Mouse (Mus musculus) cerebellum, postnatal 10 days (tissue): Measurements from ENCODE around the gene Ctdspl2.
"Not testable (repeated sequence)": the region's sequence is repeated elsewhere in the genome, so short reads cannot be mapped to it uniquely, and the experiment has no call there.

ENCODE experiments used
- DNase-seq, 2 experiments: peaks; one replicate each; pipeline ENCODE4 v3.0.0; 2021; ENCODE audit warnings: mixed read lengths in 2 of 2

Gene Ctdspl2

DNA sequence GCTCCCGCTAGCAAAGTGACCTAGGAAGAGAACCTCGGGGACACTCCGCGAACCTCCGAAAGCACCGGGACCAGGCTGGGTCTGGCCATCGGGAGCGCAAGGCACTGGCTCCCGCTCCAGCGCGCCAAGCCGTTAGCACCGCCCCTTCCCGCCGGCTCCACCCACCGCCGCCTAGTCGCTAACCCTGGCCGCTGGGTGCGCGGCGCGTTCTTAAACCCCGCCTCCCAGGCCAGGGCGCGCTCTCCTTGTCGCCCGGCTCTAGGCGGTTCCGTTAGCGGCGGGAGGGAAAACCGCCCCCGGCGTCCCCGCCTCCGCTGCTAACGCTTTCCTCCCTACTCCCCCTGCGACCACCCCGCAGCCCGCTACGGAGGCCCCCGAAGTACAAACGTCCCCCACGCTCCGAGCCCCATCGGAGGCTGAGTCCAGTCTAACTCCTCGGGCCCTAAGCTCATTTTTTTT, at the start of gene Ctdspl2, which contains the start of gene Mageb3:
Ctdspl2 (plus strand) TSS at position 237 of the 459 bp plus-strand sequence.
Mageb3 (minus strand) TSS at position 328 of the 459 bp plus-strand sequence.
- peak; percentile 97 to 99 for DNase-seq

DNA sequence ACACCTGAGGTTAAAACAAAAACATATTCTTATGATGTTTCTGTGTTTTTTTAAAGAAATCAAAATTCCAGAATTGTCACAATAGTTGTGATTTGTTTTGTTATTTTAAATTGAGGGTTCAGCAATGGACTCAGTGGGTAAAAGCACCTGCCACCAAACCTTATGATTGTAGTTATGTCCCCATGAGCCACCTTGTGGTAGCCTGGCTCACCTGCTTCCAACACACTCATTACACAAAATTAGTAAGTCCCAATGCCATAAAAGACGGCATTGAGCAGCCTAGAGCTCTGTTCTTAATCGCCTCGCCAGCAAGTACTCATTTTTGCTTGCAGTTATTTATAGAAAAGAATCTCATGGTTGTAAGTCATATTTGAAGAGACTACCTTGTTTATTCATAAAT, 45.8 kb upstream of the Ctdspl2 start:
- peak; percentile 12 to 14 for DNase-seq

DNA sequence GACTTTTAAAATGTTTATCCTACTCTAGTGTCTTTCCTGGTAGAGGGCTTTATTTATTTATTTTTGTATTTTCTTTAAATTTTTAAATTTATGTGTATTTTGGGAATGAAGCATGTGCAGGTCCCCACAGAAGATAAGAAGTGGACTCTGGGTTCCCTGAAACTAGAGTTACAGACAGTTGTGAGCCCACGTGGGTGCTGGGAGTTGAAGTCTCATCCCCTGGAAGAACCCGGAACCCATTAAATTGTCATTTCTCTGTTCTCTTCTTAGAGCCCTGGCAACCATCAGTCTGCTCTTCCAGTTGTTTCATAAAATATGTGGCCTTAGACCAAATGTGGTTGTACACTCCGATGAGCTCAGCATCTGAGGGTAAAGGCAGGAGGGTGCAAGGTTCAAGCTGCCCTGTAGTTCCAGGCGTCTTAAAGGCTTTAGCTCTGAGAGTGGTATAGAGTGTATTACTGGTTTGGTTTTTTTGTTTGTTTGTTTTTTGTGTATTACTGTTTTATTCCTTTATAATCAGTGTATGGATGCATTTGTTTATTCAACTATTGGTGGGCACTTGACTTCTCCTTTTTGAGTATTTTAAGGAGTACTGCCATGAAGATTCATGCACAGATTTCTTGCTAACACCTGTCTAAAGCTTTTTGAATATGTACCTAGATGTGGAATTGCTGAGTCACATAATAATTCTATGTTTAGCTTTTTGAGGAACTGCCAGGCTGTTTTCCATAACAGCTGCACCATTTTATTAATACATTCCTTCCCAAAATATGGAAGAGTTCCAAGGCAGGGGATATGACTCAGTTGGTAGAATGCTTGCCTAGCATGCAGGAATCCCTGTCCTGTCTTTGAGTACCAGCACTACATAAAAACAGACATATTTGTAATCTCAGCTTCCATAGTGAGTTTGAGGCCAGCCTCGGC, 39.5 kb upstream of the Ctdspl2 start:
- no peak for DNase-seq

DNA sequence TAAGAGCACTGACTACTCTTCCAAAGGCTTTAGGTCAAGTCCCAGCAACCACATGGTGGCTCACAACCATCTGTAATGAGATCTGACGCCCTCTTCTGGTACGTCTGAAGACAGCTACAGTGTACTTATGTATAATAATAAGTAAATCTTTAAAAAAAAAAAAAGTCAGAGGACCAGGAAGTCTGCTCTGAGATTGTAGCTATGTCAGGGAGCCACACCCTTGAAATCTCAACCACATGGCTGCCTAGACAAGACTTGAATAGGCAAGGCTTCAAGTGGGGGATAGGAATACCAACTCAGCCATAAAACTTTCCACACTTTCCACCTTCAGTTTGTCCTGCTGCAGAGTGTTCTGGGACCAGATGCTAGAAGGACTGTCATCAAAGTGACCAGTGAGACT, 18.2 kb upstream of the Ctdspl2 start:
- DNase-seq: not testable (repeated sequence)

DNA sequence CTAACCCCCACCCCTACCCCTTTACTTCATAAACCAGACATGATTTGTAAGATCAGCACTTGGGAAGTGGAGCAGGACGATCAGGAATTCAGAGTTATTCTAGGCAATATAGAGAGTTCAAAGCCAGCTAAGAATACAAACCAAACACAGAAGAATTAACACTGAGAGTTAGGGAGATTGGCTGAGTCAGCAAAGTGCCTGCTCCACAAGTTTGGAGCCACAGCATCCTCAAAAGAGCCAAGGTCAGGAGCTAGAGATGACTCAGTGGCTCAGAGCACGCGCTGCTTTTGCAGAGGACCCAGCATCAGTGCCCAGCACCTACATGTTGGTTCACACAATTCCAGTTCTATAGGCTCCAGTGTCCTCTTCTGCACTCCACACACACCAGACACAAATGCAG, 12.4 kb upstream of the Ctdspl2 start:
- no peak for DNase-seq

DNA sequence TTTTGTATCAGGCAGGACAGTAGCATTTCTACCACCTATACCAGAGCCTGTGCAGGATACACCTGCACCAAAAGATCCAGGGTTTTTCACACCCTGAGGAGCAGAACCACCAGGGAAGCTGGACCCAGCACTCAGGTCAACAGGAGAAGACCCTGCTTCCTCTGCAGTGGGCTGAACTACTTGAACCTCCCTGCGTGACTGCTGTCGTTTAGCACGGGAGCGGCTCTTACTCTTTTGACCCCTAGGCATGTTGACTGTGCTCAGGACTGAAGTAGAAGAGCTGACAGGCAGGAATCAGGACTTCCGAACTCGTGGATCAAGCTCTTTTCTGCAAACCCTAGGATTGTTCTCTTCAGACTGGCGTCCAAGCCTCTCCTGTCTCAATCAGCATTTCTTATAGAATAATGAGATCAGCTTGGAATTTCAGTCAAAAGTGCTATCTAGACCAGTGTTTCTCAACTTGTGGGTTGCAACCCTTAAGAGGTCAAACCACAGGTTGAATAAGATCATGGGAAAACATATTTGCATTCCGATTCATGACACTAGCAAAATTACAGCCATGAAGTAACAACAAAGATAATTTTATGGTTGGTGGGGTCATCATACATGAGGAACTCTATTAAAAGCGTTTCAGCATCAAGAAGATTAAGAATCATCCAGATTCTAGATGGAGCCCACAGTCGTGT, 687 bp upstream of the Ctdspl2 start:
- DNase-seq: peak; percentile 4 to 9

DNA sequence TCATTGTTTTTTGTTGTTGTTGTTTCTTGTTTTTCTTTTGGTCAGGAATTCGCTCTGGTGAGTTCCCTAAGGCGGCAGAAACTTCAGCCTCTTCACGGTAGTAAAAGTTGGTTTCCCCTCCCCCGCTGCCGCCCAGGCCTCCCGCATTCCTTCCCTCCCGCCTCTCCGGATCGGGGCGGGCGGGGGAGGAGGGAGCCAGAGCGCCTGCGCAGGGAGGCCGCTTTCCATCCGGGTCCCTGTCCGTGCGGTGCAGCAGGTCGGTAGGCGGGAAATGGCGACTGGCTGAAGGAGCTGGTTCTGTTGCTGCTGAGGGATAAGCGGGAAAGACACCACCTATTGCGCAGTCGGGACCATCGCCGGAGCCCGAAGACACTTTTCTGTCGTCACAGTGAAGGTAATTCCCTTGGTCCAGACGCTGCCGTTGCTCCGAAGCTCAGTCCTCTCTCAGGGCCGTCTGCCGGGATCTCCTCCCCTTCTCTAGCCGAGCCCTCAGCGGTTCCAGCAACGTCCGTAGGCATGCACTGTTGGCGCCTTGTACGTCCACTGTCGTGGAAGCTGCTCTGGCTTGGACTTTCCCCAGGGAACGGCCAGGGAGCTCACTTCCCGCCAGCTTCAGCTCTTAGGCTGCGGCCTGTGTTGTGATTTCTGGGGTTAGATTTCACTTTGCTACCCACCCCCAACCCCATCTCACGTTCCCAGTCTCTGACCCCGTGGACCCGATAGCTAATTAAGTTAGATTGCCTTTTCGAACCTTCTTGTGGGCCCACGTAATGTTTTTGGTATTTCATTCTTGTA, 620 bp downstream of the Ctdspl2 start:
- DNase-seq: peak; percentile 98 to 99

DNA sequence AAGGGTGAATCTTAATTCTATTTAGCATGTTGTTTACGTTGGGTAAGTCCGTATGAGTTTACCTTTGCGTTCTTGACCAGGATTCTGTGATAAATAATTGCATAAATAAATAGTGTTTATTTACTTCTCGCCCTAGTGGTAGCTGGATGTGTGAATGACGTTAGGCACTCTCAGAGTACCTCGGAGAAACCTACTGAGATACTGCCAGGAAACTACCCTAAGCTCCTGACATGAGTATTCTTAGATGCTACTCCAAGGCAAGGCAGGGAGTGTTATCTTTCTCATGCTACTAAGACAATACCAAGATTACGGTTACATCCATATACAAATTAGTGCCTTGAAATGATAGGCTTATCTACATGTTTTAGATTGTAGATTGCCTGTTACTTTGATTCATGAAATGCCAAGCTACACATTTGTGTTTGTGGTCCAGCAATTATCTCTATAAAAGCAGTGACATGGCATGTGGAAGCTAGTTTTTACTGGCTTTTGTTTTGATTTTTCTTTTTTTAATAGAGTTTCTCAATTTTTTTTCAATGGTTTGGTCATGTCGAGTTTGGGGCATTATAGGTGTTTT, 1.5 kb downstream of the Ctdspl2 start:
- no peak for DNase-seq

DNA sequence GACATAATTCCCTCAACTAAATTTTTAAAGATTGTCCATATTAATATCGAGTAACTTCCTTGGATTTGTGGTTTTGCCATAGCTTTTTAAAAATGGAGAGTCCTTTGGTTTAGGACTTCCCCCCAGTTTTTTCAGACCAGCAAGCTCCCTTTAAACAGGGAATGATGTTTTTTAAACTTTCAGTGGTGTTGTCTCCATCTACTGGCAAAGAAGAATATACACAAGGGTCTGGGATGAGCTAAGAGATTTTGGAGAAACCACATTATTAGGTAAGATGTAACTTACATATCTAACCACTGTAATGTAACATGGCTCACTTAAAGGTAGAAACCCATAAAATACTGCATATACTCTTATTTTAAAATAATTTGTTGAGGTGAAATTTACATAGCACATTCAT, 39.9 kb downstream of the Ctdspl2 start:
- no peak for DNase-seq

DNA sequence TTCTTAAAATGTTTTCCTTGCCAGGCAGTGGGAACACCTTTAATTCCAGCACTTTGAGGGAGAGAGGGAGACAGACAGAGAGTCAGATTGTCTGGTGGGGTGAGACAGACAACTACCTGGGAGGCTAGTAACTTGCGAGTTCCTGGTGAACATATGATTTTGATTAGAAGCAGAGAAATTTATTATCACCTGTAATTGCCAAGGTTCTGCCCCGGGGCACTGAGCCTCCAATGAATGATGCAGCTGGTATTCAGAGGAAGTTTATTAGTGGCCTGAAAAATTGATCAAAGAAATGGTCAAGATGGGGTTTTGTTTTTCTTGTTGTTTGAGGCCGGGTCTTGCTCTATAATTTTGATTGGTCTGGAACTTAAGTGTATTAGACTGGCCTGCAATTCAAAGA, 53.0 kb downstream of the Ctdspl2 start:
- DNase-seq: no peak

DNA sequence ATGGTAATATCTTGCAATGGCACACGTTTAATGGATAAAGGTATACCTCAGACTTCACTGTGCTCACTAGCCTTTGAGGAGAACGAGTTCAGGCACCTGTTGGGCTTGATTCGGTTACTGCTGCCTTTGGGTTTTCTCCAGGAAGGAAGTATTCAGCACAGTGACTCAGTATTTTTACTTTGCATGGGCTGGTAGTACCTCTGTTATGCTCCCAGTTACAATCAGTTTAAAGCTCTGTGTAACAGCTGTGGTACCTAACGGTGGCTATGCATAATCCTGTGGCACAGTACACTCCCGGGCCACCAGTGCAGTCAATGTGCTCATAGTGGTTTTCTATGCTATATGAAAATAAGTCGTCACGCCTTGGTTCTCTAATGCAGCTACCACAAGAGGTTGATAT, 55.6 kb downstream of the Ctdspl2 start:
- DNase-seq: no peak

DNA sequence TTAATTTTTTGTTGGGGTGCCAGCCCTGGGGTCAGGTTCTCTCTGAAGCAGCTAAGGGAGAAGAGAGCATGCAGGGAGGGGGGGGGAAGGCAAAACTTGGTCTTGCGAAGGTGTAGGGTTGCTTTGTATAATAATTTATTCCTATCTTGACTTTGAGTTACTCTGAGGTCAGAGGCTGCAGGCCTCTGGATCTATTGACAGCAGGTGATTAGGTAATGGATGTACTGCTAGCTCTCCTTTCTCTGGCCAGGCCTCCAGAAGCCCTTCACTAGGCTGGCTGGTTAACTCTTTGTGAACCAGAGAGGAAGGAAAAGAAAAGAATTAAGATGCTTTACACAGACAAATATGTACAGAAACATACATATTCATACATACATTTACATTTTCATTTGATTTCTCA, 62.9 kb downstream of the Ctdspl2 start:
- no peak for DNase-seq

DNA sequence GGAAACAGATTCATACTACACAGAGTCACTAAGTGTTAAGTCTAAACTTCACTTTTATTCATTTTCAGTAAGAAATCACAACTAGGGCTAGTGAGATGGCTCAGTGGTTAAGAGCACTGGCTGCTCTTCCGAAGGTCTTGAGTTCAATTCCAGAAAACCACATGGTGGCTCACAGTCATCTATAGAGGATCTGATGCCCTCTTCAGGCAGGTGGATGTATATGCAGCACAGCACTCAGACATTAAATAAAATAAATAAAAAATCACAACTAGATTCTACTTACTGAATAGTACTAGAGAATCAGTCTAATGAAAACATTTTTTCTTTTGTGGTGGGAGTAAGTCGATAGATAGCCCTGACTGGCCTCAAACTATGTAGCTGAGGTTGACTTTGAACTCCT, 66.5 kb downstream of the Ctdspl2 start:
- DNase-seq: no peak

DNA sequence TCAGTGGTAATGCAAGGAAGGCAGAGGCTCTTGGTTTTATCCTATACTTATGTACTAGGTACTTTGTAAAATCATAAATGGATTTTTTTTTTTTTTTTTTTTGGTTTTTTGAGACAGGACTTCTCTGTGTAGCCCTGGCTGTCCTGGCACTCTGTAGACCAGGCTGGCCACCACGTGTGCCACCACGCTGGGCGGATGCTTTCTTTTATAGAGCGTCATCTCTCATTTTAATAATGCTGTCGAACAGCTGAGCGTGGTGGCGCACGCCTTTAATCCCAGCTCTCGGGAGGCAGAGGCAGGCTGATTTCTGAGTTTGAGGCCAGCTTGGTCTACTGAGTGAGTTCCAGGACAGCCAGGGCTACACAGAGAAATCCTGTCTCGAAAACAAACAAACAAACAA, 71.3 kb downstream of the Ctdspl2 start:
- peak in 1 of 2 experiments; percentile 10 for DNase-seq

DNA sequence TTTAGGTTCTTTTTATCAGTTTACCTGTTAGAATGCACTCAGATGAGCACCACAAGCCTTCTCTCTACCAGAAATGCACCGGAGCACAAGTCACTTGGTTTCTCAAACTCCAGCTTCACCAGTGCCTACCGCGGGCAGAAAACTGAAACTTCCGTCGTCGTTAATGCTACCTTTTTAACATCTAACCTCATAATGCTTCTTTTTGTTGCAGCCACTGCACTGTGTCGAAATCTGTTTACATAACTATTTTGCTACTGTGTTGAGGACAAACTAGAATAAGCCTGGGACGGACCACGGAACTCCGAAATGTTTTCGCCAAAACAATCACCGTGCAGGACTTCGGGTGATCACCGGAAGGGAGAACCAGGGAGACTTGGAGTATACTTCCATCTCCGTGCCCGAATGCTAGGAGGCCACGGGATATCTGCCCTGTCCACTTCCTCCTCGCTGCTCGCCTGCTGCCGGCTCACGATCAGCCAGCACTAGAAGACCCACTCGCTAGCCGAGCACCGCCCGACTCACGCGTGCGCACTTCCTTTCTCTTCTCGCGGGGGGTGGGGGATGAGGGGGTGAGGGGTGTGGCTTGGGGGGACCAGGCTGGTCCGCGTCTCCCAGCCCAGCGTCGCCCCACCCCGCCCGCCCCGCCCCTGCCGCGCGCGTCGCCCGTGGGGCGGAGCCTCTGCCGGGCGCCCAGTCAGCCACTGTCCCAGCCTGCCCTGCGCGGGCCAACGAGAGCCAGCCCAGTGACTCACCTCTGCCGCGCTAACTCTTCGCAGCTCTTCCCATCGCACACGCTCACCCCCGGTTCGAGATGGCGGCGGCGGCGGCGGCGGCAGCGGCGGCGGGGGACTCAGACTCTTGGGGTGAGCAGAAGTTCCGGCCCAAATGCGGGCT, 72.3 kb downstream of the Ctdspl2 start, which contains the start of gene Eif3j1:
Eif3j1 (plus strand) TSS at position 685 of the 894 bp plus-strand sequence.
- peak; percentile 92 to 96 for DNase-seq

DNA sequence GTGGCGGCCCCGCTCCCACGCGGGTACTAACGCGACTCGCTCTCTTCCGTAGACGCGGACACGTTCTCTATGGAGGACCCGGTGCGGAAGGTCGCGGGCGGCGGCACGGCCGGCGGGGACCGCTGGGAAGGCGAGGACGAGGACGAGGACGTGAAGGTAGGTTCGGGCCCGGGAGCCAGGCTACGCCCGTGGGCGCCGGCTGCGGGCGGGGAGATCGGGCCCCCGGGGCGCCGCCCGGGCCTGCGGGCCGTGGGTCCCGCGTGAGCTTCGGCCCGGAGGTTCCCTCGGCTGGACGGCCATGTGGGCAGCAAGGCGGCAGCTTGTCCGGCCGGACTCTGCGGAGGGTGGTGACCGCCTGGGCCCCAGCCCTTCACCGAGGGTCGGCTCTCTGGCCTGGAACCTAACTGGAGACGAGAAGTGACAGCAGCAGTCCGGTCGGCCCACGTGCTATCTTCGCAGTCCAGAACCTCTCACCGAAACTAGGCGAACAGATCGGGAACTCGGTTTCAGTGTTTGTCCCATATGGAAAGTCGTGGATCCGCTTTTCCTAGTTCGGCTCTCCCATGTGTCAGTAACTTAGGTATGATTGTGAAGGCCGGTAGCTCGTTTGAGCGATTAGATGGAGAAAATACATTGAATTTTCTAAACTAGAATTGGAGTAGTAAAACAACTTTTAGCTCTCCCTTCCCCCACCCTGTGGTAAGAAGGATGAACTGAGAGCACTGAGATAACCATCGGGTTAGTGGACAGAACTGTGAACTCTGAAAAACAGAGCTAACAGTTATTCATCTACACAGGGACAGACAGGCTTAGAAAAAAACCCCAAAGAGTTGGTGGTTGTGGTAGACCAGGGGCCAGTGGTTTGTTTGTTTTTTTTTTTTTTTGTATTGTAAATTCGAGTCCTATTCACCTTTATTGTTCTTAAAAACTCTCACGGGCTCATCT, 73.2 kb downstream of the Ctdspl2 start:
- DNase-seq: peak; percentile 60

DNA sequence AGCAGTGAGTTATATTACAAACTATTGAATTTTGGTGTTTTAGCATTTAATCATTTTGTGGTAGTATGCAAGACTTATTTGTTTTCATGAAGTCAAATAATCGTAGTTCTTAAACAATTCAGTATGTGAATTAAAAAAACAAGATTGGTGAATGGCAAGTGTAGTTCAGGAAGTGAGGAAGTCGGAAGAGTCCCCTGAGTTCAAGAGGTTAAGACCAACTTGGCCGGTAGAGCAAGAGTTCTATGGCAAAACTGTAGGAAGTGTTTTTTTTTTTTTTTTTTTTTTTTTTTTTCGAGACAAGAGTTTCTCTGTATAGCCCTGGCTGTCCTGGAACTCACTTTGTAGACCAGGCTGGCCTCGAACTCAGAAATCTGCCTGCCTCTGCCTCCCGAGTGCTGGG, 76.2 kb downstream of the Ctdspl2 start:
- DNase-seq: no peak

DNA sequence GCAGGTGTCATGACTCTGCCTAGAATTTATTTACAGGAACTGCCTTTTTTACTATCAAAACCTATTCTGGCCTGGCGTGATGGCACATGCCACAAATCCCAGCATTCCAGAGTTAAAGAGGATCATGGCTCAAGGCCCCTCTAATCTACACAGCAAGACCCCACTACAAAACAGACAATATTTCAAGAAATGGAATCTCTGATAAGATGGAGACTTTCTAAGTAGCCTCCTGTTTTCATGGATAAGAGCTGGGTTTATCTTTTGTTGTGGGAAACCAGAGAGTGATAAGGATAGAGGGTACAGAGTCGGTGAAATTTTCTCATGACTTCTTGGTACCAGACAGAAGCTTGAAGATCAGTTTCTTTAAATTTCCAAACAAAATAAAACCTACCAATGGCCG, 80.3 kb downstream of the Ctdspl2 start:
- DNase-seq: no peak

DNA sequence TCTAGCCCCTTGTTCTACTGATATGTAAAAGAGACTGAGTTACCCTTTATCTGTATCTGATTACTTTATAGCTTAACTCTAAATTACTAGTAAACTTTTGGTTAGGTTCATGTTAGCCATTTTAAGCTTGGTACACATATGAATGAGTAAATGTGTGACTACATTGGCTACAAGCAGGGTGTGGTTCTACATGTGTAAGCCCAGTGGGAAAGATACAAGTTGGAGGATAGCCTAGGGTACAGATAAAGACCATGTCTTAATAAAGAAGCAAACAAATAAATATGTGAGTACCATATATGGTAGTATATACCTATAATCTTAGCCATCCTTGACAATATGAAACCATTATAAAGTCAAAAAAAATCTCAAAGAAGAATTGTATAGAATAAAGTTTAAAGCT, 88.1 kb downstream of the Ctdspl2 start:
- no peak for DNase-seq
